Mouse (Mus musculus): ENCODE measurements around the gene Tob1.

Gene Tob1

GRCm38 (mm10) chr11:94211124-94211603 is at the start of gene Tob1:
Gene Tob1, plus strand, starts transcription at chr11:94211454.
- DNase-seq (ENCODE audit: low spot score), result peak; percentile 99

- peak; percentile 75 for DNase-seq (ENCODE audit: low spot score)
Observed at GRCm38 (mm10) chr11:94161867-94162581, 49.2 kb upstream of the Tob1 start.

GRCm38 (mm10) chr11:94163005-94163767 is 48.1 kb upstream of the Tob1 start:
- no peak for DNase-seq (ENCODE audit: low spot score)

GRCm38 (mm10) chr11:94165745-94166144 is 45.5 kb upstream of the Tob1 start:
- DNase-seq (ENCODE audit: low spot score), result no peak

GRCm38 (mm10) chr11:94168238-94168637 is 43.0 kb upstream of the Tob1 start:
- DNase-seq (ENCODE audit: low spot score), result no peak

GRCm38 (mm10) chr11:94169596-94169995 is 41.7 kb upstream of the Tob1 start:
- DNase-seq (ENCODE audit: low spot score), result no peak

- DNase-seq (ENCODE audit: low spot score), result no peak
Observed at GRCm38 (mm10) chr11:94171691-94172090, 39.6 kb upstream of the Tob1 start.

- DNase-seq (ENCODE audit: low spot score), result peak; percentile 56
Observed at GRCm38 (mm10) chr11:94172186-94172585, 39.1 kb upstream of the Tob1 start.

- no peak for DNase-seq (ENCODE audit: low spot score)
Observed at GRCm38 (mm10) chr11:94173726-94174146, 37.5 kb upstream of the Tob1 start.

GRCm38 (mm10) chr11:94175288-94175687 is 36.0 kb upstream of the Tob1 start:
- DNase-seq (ENCODE audit: low spot score), result no peak

GRCm38 (mm10) chr11:94175694-94176093 is 35.6 kb upstream of the Tob1 start:
- peak; percentile 47 for DNase-seq (ENCODE audit: low spot score)

- no peak for DNase-seq (ENCODE audit: low spot score)
Observed at GRCm38 (mm10) chr11:94177841-94178585, 33.2 kb upstream of the Tob1 start.

GRCm38 (mm10) chr11:94179768-94180167 is 31.5 kb upstream of the Tob1 start:
- DNase-seq (ENCODE audit: low spot score), result no peak

- DNase-seq (ENCODE audit: low spot score), result no peak
Observed at GRCm38 (mm10) chr11:94180194-94180593, 31.1 kb upstream of the Tob1 start.

- no peak for DNase-seq (ENCODE audit: low spot score)
Observed at GRCm38 (mm10) chr11:94181694-94182093, 29.6 kb upstream of the Tob1 start.

- no peak for DNase-seq (ENCODE audit: low spot score)
Observed at GRCm38 (mm10) chr11:94182711-94183110, 28.5 kb upstream of the Tob1 start.

- DNase-seq (ENCODE audit: low spot score), result no peak
Observed at GRCm38 (mm10) chr11:94183120-94183519, 28.1 kb upstream of the Tob1 start.

- DNase-seq (ENCODE audit: low spot score), result no peak
Observed at GRCm38 (mm10) chr11:94183671-94184070, 27.6 kb upstream of the Tob1 start.

GRCm38 (mm10) chr11:94189579-94189978 is 21.7 kb upstream of the Tob1 start:
- no peak for DNase-seq (ENCODE audit: low spot score)

GRCm38 (mm10) chr11:94190665-94191064 is 20.6 kb upstream of the Tob1 start:
- no peak for DNase-seq (ENCODE audit: low spot score)

GRCm38 (mm10) chr11:94193109-94193508 is 18.1 kb upstream of the Tob1 start:
- DNase-seq (ENCODE audit: low spot score), result no peak

GRCm38 (mm10) chr11:94196311-94196710 is 14.9 kb upstream of the Tob1 start:
- DNase-seq (ENCODE audit: low spot score), result no peak

Measured in lung, postnatal 25 days (tissue).